Mouse (Mus musculus): ENCODE results near the gene Cdkn2a. TPM values are rescaled to one million over a fixed set of nuclear protein-coding genes. Genes with fewer than 3 reads are reported as not detected.

Gene Cdkn2a
- total RNA-seq, 1 experiment = 53.4 TPM

DNA sequence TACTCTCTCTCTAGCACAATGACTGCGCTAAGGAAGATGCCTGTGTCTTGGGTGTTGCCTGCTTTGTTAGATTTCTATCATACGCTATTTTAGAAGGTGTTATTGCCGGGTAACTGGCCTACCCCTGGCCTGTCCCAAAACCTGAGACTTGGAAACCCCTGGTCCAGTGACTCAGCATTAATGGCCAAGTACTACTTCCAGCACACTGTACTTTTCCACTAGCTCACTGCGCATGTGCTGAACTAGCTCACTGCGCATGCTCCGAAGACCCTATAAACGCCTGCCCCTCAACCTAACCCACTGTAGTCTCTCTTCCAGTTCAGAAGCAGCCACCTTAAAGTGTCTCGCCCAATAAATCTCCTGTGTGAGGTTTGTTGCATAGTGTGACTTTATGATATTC is 60.0 kb downstream of the Cdkn2a start:
- TF ChIP-seq CHD2 (IDR thresholded peaks at IDR 0.05; ENCODE audit: low read depth, low read length) (no peak), ZC3H11A (IDR thresholded peaks at IDR 0.05; ENCODE audit: borderline replicate concordance, low read depth, low read length) (no peak), MAFK (IDR thresholded peaks at IDR 0.05; ENCODE audit: insufficient read depth, low read depth, low read length) (no peak), HCFC1 (IDR thresholded peaks at IDR 0.05; ENCODE audit: borderline replicate concordance, insufficient read depth, low read length) (no peak)
- H3K9ac ChIP-seq (ENCODE audit: insufficient read depth, low read depth, low read length, poor library complexity, severe bottlenecking) = no peak overlapping the region
- H3K27ac ChIP-seq (ENCODE audit: insufficient read depth, low read depth, low read length, poor library complexity, severe bottlenecking) = no peak overlapping the region
- in situ Hi-C loops (cut with MboI; ENCODE audit: low sequenced_read_pairs in 2 of 2, unreplicated experiment in 2 of 2) = no loop called here
- H3K4me3 ChIP-seq (ENCODE audit: insufficient read depth in 1 of 2, low read depth in 1 of 2, low read length in 2 of 2, poor library complexity in 1 of 2, severe bottlenecking in 1 of 2) = no peak overlapping the region
- no peaks in the 10 kb centered on the region for H3K4me1 ChIP-seq (ENCODE audit: control insufficient read depth in 2 of 2, insufficient read depth in 2 of 2, low read length in 2 of 2, poor library complexity in 1 of 2)
- no peaks in the 10 kb centered on the region for H3K36me3 ChIP-seq (ENCODE audit: control insufficient read depth, insufficient read depth, low read length, poor library complexity, severe bottlenecking)
- no peak for DNase-seq (ENCODE audit: low read depth, low spot score)
- no peaks in the 10 kb centered on the region for H3K9me3 ChIP-seq (ENCODE audit: control insufficient read depth, insufficient read depth, low read depth, low read length)

Other genes with a start within 250 kb of the Cdkn2a start
- 35.5 and 59.3 TPM in 2 replicates for gene Mtap, start 157.5 kb downstream of the Cdkn2a start, total RNA-seq (2012; rRNA removed)
- 13.4 and 34.3 TPM in 2 replicates for gene Cdkn2b, start 16.4 kb upstream of the Cdkn2a start, total RNA-seq (2012; rRNA removed)